Mouse (Mus musculus) granulocyte monocyte progenitor cell, adult 5-6 weeks (primary cell): ENCODE measurements around the gene Myo16. TPM values are rescaled to one million over a fixed set of nuclear protein-coding genes. Genes with fewer than 3 reads are reported as not detected.

Source experiments
- ATAC-seq: replicated peaks from 2 replicates; pipeline ENCODE4 v1.8.0; 2016; ENCODE audit warnings: mild to moderate bottlenecking, moderate TSS enrichment, inconsistent platforms; ENCODE audit not compliant: poor library complexity, severe bottlenecking
- total RNA-seq, 2 experiments: library from RNA; stranded (forward) in 1 of 2; stranded (reverse) in 1 of 2; fragments of 200-712, 200-1000 nt in 1 of 2; fragments of >200 nt in 1 of 2; fragmentation: Nextera tagmentation in 1 of 2; gene quantifications; 2 replicates each; pipeline ENCODE4 v1.2.3; 2014 to 2017

The Myo16 gene
- total RNA-seq, 2 experiments from 2014 or later = not detected

GRCm38 (mm10) chr8:10395146-10395545, 241.4 kb downstream of the Myo16 start:
- no peak for ATAC-seq

GRCm38 (mm10) chr8:10402606-10403005, 248.9 kb downstream of the Myo16 start:
- ATAC-seq = peak; percentile 59

- ATAC-seq = peak; percentile 62
Measured at GRCm38 (mm10) chr8:10405469-10405868, 251.8 kb downstream of the Myo16 start.

- ATAC-seq = no peak
Measured at GRCm38 (mm10) chr8:10409043-10409442, 255.3 kb downstream of the Myo16 start.

- ATAC-seq = no peak
Measured at GRCm38 (mm10) chr8:10411511-10411910, 257.8 kb downstream of the Myo16 start.

- ATAC-seq = no peak
Measured at GRCm38 (mm10) chr8:10413881-10414280, 260.2 kb downstream of the Myo16 start.

GRCm38 (mm10) chr8:10414684-10415212, 261.0 kb downstream of the Myo16 start:
- peak; percentile 82 for ATAC-seq

- no peak for ATAC-seq
Measured at GRCm38 (mm10) chr8:10415288-10415687, 261.6 kb downstream of the Myo16 start.

- no peak for ATAC-seq
Measured at GRCm38 (mm10) chr8:10415885-10416284, 262.2 kb downstream of the Myo16 start.

GRCm38 (mm10) chr8:10416806-10417205, 263.1 kb downstream of the Myo16 start:
- ATAC-seq = no peak

GRCm38 (mm10) chr8:10417281-10417680, 263.6 kb downstream of the Myo16 start:
- no peak for ATAC-seq

GRCm38 (mm10) chr8:10418013-10418412, 264.3 kb downstream of the Myo16 start:
- no peak for ATAC-seq

GRCm38 (mm10) chr8:10418971-10419370, 265.3 kb downstream of the Myo16 start:
- 0 out of 2 replicates have a peak, but pooled peaks have one; percentile 29 for ATAC-seq

GRCm38 (mm10) chr8:10419726-10420125, 266.0 kb downstream of the Myo16 start:
- ATAC-seq = no peak

- no peak for ATAC-seq
Measured at GRCm38 (mm10) chr8:10420551-10420950, 266.8 kb downstream of the Myo16 start.

GRCm38 (mm10) chr8:10421516-10422090, 267.9 kb downstream of the Myo16 start:
- no peak for ATAC-seq

GRCm38 (mm10) chr8:10435492-10435891, 281.8 kb downstream of the Myo16 start:
- no peak for ATAC-seq

GRCm38 (mm10) chr8:10438772-10439171, 285.1 kb downstream of the Myo16 start:
- peak; percentile 79 for ATAC-seq

GRCm38 (mm10) chr8:10439595-10440453, 286.1 kb downstream of the Myo16 start:
- ATAC-seq = no peak

GRCm38 (mm10) chr8:10442562-10442961, 288.9 kb downstream of the Myo16 start:
- ATAC-seq = no peak

- ATAC-seq = no peak
Measured at GRCm38 (mm10) chr8:10445011-10445410, 291.3 kb downstream of the Myo16 start.
